Mouse (Mus musculus) heart, postnatal 14 days (tissue): ENCODE measurements at regions not wholly inside any gene's neighbourhood (a gene's known extent, or its start where the extent isn't known, plus 50 kb on each side); places are given as distances from the start of the nearest gene placed in this dataset.

ENCODE experiments used
- DNase-seq, 2 experiments: peaks; one replicate each; pipeline ENCODE4 v3.0.0; 2021 to 2022
- intact Hi-C: fragments of 180-260 bp; cut with DNase I; formaldehyde crosslinking; loops from one replicate; pipeline ENCODE4 v1.15.1; 2025

- no peak for DNase-seq
- intact Hi-C loops: no loop called here
These were observed 59.7 kb downstream of the H2al1j start for GRCm38 (mm10) chrX:11387200-11387940.

- DNase-seq: peak; percentile 26 to 29
- intact Hi-C loops: no loop called here
These were observed 61.2 kb downstream of the H2al1j start for GRCm38 (mm10) chrX:11388860-11389259.

- DNase-seq: no peak
- intact Hi-C loops: loop anchor here (5.0 kb wide), 1 partner anchor 48 kb away; no protein-coding TSS in a partner anchor
These were observed 72.8 kb downstream of the H2al1j start for GRCm38 (mm10) chrX:11400406-11400805.

GRCm38 (mm10) chrX:11404369-11404768 lies 76.7 kb downstream of the H2al1j start:
- intact Hi-C loops: loop anchor here (5.0 kb wide), 1 partner anchor 52 kb away; no protein-coding TSS in a partner anchor
- DNase-seq: no peak

GRCm38 (mm10) chrX:11412316-11412826 lies 84.7 kb downstream of the H2al1j start:
- intact Hi-C loops: no loop called here
- no peak for DNase-seq

GRCm38 (mm10) chrX:11415662-11416061 lies 88.0 kb downstream of the H2al1j start:
- intact Hi-C loops: loop anchor here (5.0 kb wide), 1 partner anchor 77 kb away; no protein-coding TSS in a partner anchor
- no peak for DNase-seq

- intact Hi-C loops: loop anchor here (5.0 kb wide), 1 partner anchor 76 kb away; no protein-coding TSS in a partner anchor
- DNase-seq: no peak
These were observed 88.9 kb downstream of the H2al1j start for GRCm38 (mm10) chrX:11416510-11416909.

- intact Hi-C loops: loop anchor here (5.0 kb wide), 1 partner anchor 74 kb away; no protein-coding TSS in a partner anchor
- DNase-seq: peak; percentile 16 to 43
These were observed 90.2 kb downstream of the H2al1j start for GRCm38 (mm10) chrX:11417861-11418260.

- DNase-seq: peak; percentile 25 to 46
- intact Hi-C loops: loop anchor here (5.0 kb wide), 1 partner anchor 74 kb away; no protein-coding TSS in a partner anchor
These were observed 90.6 kb downstream of the H2al1j start for GRCm38 (mm10) chrX:11418261-11418660.

- DNase-seq: peak in 1 of 2 experiments; percentile 4
- intact Hi-C loops: loop anchor here (5.0 kb wide), 1 partner anchor 73 kb away; no protein-coding TSS in a partner anchor
These were observed 91.6 kb downstream of the H2al1j start for GRCm38 (mm10) chrX:11419162-11419631.

- intact Hi-C loops: no loop called here
- DNase-seq: no peak
These were observed 104.9 kb downstream of the H2al1j start for GRCm38 (mm10) chrX:11432403-11433004.

- intact Hi-C loops: no loop called here
- DNase-seq: no peak
These were observed 107.7 kb downstream of the H2al1j start for GRCm38 (mm10) chrX:11435338-11435737.

- DNase-seq: peak in 1 of 2 experiments; percentile 29
- intact Hi-C loops: no loop called here
These were observed 109.7 kb downstream of the H2al1j start for GRCm38 (mm10) chrX:11437151-11437944.

- DNase-seq: peak in 1 of 2 experiments; percentile 14
- intact Hi-C loops: no loop called here
These were observed 115.9 kb downstream of the H2al1j start for GRCm38 (mm10) chrX:11443543-11443942.

GRCm38 (mm10) chrX:11444261-11444725 lies 116.7 kb downstream of the H2al1j start:
- intact Hi-C loops: no loop called here
- peak; percentile 42 to 45 for DNase-seq

- peak in 1 of 2 experiments; percentile 17 for DNase-seq
These were observed 121.1 kb downstream of the H2al1j start for GRCm38 (mm10) chrX:11448711-11449110.

GRCm38 (mm10) chrX:11458521-11458920 lies 130.9 kb downstream of the H2al1j start:
- intact Hi-C loops: no loop called here
- peak in 1 of 2 experiments; percentile 9 for DNase-seq

More at GRCm38 (mm10) chrX:11448711-11449110, 121.1 kb downstream of the H2al1j start:
- intact Hi-C loops: no loop called here

- intact Hi-C loops: no loop called here
- no peak for DNase-seq
These were observed 136.4 kb downstream of the H2al1j start for GRCm38 (mm10) chrX:11463955-11464511.

GRCm38 (mm10) chrX:11466191-11466590 lies 138.6 kb downstream of the H2al1j start:
- intact Hi-C loops: no loop called here
- no peak for DNase-seq
